Mouse (Mus musculus): ENCODE measurements around the gene Gprc6a.

The Gprc6a gene

DNA sequence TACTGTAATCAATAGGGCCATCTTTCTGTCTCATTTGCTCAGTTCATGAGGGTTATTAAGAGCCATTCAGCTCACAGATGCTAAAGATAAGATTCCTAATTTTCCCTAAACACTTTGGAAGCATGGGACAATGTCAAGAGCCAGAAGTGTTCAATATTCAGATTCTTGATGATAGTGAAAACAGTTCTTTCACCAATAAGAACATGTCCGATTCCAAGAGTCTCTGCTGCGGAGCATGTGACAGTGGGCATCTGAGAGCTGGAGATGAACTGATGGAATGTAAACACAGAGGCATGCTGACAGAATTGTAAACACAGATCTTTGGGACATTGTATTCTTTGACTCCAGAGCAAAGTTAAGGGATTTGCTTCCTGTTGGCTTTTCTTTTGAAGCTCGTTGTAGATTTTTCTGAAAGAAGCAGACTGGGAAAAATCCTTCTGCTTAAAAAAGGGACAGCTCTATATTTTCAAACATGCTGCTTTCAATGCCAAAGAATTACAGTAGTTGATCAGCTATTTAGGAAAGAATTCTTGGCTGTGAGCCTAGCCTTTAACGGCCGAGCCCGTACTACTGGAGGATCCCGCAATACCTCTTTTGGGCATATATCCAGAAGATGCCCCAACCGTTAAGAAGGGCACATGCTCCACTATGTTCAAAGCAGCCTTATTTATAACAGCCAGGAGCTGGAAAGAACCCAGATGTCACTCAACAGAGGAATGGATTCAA is at the start of gene Gprc6a:
Gene Gprc6a (minus strand): TSS at position 51 of the 726 bp plus-strand sequence.
- no peak for ATAC-seq (ENCODE audit: low TSS enrichment)

GRCm38 (mm10) chr10:51678251-51678639 is 47.0 kb upstream of the Gprc6a start:
- ATAC-seq (ENCODE audit: low TSS enrichment), result 0 out of 2 replicates have a peak, but pooled peaks have one; percentile 41

GRCm38 (mm10) chr10:51677548-51678250 is 46.4 kb upstream of the Gprc6a start, which contains the start of gene Rfx6:
Rfx6 (plus strand) TSS chr10:51677756.
- ATAC-seq (ENCODE audit: low TSS enrichment), result peak; percentile 93

GRCm38 (mm10) chr10:51672082-51672779 is 41.0 kb upstream of the Gprc6a start:
- ATAC-seq (ENCODE audit: low TSS enrichment), result no peak

- no peak for ATAC-seq (ENCODE audit: low TSS enrichment)
Observed at GRCm38 (mm10) chr10:51671583-51671982, 40.3 kb upstream of the Gprc6a start.

DNA sequence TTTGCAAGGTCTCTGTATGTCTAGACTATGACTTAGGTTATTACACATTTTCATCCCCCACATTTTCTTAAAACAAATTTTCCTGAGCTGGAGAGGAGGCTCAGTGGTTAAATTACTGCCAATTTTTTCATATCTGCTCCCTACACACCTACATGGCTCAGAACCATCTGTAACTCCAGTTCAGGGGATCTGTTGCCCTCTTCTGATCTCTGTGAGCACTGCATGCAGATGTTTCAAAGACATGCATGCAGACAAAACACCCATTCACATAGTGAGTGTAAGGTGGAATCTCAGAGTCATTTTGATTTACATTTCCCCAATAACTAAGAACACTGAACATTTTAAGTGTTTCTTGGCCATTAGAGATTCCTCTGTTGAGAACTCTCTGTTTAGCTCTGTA is 38.1 kb upstream of the Gprc6a start:
- ATAC-seq (ENCODE audit: low TSS enrichment), result 0 out of 2 replicates have a peak, but pooled peaks have one; percentile 47

GRCm38 (mm10) chr10:51657324-51657723 is 26.1 kb upstream of the Gprc6a start:
- no peak for ATAC-seq (ENCODE audit: low TSS enrichment)

GRCm38 (mm10) chr10:51649506-51650221 is 18.4 kb upstream of the Gprc6a start:
- ATAC-seq (ENCODE audit: low TSS enrichment), result no peak

DNA sequence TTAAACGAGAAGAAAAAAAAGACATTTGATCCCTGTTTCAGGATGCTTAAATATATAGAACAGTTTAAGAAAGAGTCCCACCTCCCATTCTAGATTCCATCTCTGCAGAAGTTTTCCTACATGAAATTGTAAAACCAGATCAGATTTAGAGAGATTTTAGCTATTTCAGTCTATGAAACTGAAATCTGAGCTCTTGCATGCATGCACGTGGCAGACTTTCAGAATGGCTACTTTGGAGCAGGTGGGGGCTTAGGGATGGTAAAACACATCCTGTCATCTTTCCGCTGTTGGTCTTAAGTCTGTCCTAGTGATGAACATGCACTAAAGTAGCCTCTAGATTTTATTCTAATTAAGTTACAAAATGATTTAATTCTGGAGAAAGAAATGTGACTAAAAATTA is 10.1 kb downstream of the Gprc6a start:
- no peak for ATAC-seq (ENCODE audit: low TSS enrichment)

- ATAC-seq (ENCODE audit: low TSS enrichment), result no peak
Observed at GRCm38 (mm10) chr10:51620126-51620525, 11.1 kb downstream of the Gprc6a start.

DNA sequence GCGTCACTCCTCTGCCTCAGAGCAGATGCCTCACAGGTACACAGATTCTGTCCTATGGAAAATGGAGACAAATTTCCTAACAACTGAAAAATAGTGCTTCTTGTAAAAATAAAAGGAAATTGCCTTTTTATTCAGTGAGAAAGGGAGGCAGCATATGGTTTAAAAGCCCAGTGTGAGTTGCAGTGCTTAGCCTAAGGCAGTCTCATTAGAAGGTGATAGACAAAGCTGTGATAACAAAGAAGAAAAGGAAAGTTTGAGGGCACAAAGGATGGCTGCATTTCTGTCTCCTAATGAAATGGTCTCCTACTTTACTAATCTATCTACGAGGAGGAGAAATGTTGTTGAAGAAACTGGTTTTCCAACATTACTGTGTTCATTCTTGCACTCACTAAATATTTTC is 12.7 kb downstream of the Gprc6a start:
- ATAC-seq (ENCODE audit: low TSS enrichment), result no peak

- no peak for ATAC-seq (ENCODE audit: low TSS enrichment)
Observed at GRCm38 (mm10) chr10:51614826-51615590, 16.3 kb downstream of the Gprc6a start.

- ATAC-seq (ENCODE audit: low TSS enrichment), result no peak
Observed at GRCm38 (mm10) chr10:51613421-51613820, 17.8 kb downstream of the Gprc6a start.

DNA sequence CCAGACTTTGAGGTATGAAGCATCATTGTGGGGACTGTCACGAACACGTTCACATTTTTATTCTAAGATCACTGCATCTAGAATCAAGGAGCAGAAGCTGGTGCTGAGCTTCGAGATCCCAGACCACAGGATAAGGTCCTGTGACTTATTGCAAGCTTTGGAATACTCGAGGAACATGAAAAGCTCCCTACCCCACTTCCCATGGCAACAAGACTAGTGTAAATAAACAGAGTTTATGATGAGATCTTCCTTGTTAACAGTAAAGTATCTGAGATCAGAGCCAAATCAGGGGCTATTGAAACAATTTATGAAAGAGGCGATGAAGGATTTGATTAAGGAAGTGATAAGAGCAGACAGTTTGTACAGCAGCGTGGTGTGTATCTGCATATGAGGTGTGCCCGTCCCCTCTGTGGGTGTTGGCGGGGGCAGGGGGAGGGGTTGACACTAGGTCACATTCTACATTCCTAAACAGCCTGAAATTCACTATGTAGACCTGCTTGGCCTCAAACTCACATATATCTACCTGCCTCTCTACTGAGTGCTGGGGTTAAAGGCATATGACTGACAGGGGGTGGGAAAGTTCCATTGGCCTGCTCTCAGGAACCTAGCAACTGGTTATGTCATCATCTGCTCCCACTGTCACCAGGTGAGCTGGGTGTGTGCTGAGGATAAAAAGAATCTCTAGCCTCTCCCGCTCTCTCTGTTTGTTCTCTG is 19.1 kb downstream of the Gprc6a start:
- ATAC-seq (ENCODE audit: low TSS enrichment), result no peak

DNA sequence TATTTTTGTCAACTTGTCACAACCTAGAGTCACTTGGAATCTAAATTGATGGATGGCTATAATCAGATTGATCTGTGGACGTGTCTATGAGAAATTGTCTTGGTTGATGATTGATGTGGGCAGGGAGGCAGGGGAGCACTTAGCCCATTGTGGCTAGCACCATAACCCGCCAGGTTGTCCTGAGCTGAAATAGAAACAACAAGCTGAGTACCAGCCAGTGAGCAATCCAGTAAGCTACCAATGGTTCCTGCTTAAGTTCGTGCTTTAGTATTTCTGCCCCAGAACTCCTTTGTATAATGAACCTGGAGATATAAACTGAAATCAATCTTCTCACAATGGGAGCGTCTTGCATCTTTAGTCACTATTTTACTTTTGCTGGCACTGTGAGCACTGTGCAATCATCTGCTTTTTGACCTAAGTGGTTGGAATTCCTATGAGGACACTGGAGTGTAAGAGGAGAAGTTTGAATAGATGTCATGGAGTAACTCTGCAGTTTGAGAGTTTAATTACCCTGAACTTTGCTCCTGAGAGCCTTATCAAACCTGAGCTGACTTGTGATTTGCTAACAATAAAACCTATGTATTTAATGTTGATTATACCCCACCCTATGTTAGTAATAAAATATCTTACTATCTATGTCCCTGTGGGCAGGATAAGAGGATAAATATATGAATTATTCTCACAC is 21.4 kb downstream of the Gprc6a start:
- no peak for ATAC-seq (ENCODE audit: low TSS enrichment)

DNA sequence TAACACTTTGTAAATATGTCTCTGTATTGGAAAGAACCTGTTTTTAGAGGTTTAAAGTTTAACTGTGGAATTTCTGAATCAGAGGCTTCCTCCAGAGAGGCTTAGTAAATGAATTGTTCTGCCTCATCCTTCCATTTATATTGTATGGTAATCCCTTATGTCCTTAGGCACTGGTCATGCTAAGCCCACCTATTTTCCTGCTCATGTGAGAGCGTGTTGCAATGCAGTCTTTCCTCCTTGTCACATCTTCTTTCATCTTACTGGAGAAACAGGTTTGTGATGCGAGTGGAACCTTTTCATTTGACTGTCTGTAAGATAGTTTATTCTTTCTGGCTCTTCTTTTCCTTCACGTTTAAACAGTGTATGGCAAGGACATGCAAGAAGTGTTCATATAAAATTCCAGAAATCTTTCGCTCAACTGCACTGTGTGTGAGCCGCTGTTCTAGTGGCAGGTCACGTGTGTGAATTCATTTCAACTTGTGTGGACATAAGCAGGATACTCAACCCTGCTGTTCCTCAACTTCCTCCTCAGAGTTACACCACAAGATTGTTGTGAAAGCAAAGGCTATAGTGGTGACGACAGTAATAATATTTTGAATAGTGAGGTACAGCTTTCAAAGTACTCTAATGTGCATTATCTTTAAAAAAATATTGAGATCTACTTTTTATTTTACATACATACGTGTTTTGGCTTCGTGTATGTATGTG is 34.2 kb downstream of the Gprc6a start:
- no peak for ATAC-seq (ENCODE audit: low TSS enrichment)

- ATAC-seq (ENCODE audit: low TSS enrichment), result peak; percentile 92
Observed at GRCm38 (mm10) chr10:51595001-51595931, 36.0 kb downstream of the Gprc6a start.

GRCm38 (mm10) chr10:51591574-51591973 is 39.7 kb downstream of the Gprc6a start:
- no peak for ATAC-seq (ENCODE audit: low TSS enrichment)

Data from frontal cortex, adult (tissue).